Mouse (Mus musculus): ENCODE results near the gene Btd. TPM values are rescaled to one million over a fixed set of nuclear protein-coding genes. Genes with fewer than 3 reads are reported as not detected.
A peak's percentile ranks its signal among the peaks of the same experiment; 100 is the strongest.

The Btd gene
- polyA plus RNA-seq, 1 experiment from 2014 or later: 22.3 TPM

DNA sequence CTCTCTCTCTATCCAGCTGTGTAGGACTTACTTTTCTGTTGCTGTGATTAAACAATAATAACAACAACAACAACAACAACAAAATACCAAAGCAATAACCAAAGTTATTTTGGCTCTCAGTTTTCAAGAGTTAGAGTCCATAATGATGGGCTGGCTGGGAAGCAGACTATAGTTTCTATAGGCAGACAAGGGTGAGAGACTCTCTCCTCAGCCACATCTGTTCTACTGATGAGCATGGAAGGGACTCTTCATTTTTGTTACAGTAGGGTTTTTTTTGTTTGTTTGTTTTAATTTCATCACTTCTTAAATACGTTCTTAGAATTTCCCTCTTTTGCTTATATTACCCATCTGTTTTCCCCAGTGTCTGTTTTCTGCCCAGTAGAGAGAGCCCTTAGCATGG lies 11.8 kb downstream of the Btd start:
- H3K4me2 ChIP-seq: no peak overlapping the region
- peaks cover 22% of the 10 kb centered on the region for H3K4me1 ChIP-seq (ENCODE audit: control insufficient read depth, insufficient read depth, low read length)
- WGBS (ENCODE audit: insufficient replicate concordance): 86% methylated on average over 1 of the region's 1 CpGs
- H3K27me3 ChIP-seq (ENCODE audit: control insufficient read depth, insufficient read depth, low read length): no peaks in the 10 kb centered on the region
- no peak overlapping the region for H3K27ac ChIP-seq (ENCODE audit: low read depth, low read length)
- no peak overlapping the region for H3K9ac ChIP-seq (ENCODE audit: low read depth, low read length)
- no peak overlapping the region for H3K4me3 ChIP-seq (ENCODE audit: low read depth, low read length)
- no peaks in the 10 kb centered on the region for H3K9me3 ChIP-seq (replicated peaks; ENCODE audit: control insufficient read depth, low read length)
- no peak for ATAC-seq (replicated peaks; ENCODE audit: insufficient number of reproducible peaks, low FRiP score, low TSS enrichment)
- H3K36me3 ChIP-seq (ENCODE audit: control insufficient read depth, insufficient read depth, low read length): no peaks in the 10 kb centered on the region

DNA sequence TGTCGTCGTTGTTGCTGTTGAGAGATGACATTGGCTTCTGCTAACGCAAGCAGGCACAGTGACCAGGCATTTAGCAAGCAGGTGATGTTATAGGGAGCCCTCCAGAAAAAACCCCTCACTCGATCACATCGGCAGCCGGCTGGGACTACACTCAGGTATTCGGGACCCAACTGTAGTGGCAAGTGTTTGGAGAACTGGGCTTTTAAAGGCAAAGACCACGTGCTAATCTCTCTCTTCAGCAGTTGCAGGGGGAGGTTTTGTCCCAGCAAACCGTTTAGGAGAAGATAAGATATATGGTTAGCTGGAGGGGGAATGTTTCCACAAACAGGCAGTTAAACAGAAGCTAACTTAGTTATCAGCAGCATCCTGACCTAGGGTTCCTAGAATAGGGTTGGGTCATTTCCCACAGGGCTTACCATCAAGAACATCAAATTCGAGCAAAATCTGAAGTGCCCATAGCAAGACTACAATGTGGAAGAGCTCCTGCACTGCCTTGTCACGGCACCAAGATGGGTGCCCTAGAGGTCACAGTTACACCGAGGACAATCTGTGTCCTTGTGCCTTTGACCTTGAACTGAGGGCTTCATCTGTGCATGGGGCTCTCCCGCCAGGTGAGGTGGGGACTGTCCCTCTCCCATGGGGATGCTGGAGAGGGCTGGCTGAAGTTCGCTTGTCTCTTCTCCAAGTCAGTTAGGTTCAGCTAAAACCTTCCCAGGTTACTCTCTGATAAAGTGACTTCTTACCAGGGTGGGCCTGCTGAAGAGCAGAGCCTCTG lies 12.5 kb downstream of the Btd start:
- Histone ChIP-seq H3K4me3 (ENCODE audit: low read depth, low read length) (no peak overlapping the region), H3K4me1 (ENCODE audit: control insufficient read depth, insufficient read depth, low read length) (peaks cover 22% of the 10 kb centered on the region), H3K27ac (ENCODE audit: low read depth, low read length) (no peak overlapping the region), H3K9me3 (replicated peaks; ENCODE audit: control insufficient read depth, low read length) (no peaks in the 10 kb centered on the region), H3K36me3 (ENCODE audit: control insufficient read depth, insufficient read depth, low read length) (no peaks in the 10 kb centered on the region), H3K27me3 (ENCODE audit: control insufficient read depth, insufficient read depth, low read length) (no peaks in the 10 kb centered on the region), H3K9ac (ENCODE audit: low read depth, low read length) (no peak overlapping the region), H3K4me2 (no peak overlapping the region)
- WGBS (ENCODE audit: insufficient replicate concordance): 55% methylated on average over 14 of the region's 14 CpGs
- no peak for ATAC-seq (replicated peaks; ENCODE audit: insufficient number of reproducible peaks, low FRiP score, low TSS enrichment)

- ATAC-seq (replicated peaks; ENCODE audit: insufficient number of reproducible peaks, low FRiP score, low TSS enrichment): no peak
- no peaks in the 10 kb centered on the region for H3K9me3 ChIP-seq (replicated peaks; ENCODE audit: control insufficient read depth, low read length)
- H3K36me3 ChIP-seq (ENCODE audit: control insufficient read depth, insufficient read depth, low read length): no peaks in the 10 kb centered on the region
- WGBS (ENCODE audit: insufficient replicate concordance): 89% methylated on average over 5 of the region's 5 CpGs
- no peak overlapping the region for H3K4me3 ChIP-seq (ENCODE audit: low read depth, low read length)
- H3K9ac ChIP-seq (ENCODE audit: low read depth, low read length): no peak overlapping the region
- H3K4me2 ChIP-seq: no peak overlapping the region
- H3K27ac ChIP-seq (ENCODE audit: low read depth, low read length): no peak overlapping the region
- no peaks in the 10 kb centered on the region for H3K27me3 ChIP-seq (ENCODE audit: control insufficient read depth, insufficient read depth, low read length)
- H3K4me1 ChIP-seq (ENCODE audit: control insufficient read depth, insufficient read depth, low read length): peaks cover 31% of the 10 kb centered on the region
These were observed 14.0 kb downstream of the Btd start for GRCm38 (mm10) chr14:31654816-31655215.

GRCm38 (mm10) chr14:31655406-31655805 lies 14.6 kb downstream of the Btd start:
- Histone ChIP-seq H3K27me3 (ENCODE audit: control insufficient read depth, insufficient read depth, low read length) (no peaks in the 10 kb centered on the region), H3K4me2 (no peak overlapping the region), H3K9me3 (replicated peaks; ENCODE audit: control insufficient read depth, low read length) (no peaks in the 10 kb centered on the region), H3K4me1 (ENCODE audit: control insufficient read depth, insufficient read depth, low read length) (peaks cover 32% of the 10 kb centered on the region), H3K27ac (ENCODE audit: low read depth, low read length) (no peak overlapping the region), H3K36me3 (ENCODE audit: control insufficient read depth, insufficient read depth, low read length) (no peaks in the 10 kb centered on the region), H3K4me3 (ENCODE audit: low read depth, low read length) (no peak overlapping the region), H3K9ac (ENCODE audit: low read depth, low read length) (no peak overlapping the region)
- WGBS (ENCODE audit: insufficient replicate concordance): 78% methylated on average over 14 of the region's 14 CpGs
- ATAC-seq (replicated peaks; ENCODE audit: insufficient number of reproducible peaks, low FRiP score, low TSS enrichment): no peak

- Histone ChIP-seq H3K9me3 (replicated peaks; ENCODE audit: control insufficient read depth, low read length) (no peaks in the 10 kb centered on the region), H3K27ac (ENCODE audit: low read depth, low read length) (no peak overlapping the region), H3K4me1 (ENCODE audit: control insufficient read depth, insufficient read depth, low read length) (peaks cover 29% of the 10 kb centered on the region), H3K4me2 (no peak overlapping the region), H3K36me3 (ENCODE audit: control insufficient read depth, insufficient read depth, low read length) (no peaks in the 10 kb centered on the region), H3K27me3 (ENCODE audit: control insufficient read depth, insufficient read depth, low read length) (no peaks in the 10 kb centered on the region), H3K4me3 (ENCODE audit: low read depth, low read length) (no peak overlapping the region), H3K9ac (ENCODE audit: low read depth, low read length) (no peak overlapping the region)
- no peak for ATAC-seq (replicated peaks; ENCODE audit: insufficient number of reproducible peaks, low FRiP score, low TSS enrichment)
- 60% methylated on average over 7 of the region's 7 CpGs for WGBS (ENCODE audit: insufficient replicate concordance)
These were observed 15.6 kb downstream of the Btd start for GRCm38 (mm10) chr14:31656386-31656785.

DNA sequence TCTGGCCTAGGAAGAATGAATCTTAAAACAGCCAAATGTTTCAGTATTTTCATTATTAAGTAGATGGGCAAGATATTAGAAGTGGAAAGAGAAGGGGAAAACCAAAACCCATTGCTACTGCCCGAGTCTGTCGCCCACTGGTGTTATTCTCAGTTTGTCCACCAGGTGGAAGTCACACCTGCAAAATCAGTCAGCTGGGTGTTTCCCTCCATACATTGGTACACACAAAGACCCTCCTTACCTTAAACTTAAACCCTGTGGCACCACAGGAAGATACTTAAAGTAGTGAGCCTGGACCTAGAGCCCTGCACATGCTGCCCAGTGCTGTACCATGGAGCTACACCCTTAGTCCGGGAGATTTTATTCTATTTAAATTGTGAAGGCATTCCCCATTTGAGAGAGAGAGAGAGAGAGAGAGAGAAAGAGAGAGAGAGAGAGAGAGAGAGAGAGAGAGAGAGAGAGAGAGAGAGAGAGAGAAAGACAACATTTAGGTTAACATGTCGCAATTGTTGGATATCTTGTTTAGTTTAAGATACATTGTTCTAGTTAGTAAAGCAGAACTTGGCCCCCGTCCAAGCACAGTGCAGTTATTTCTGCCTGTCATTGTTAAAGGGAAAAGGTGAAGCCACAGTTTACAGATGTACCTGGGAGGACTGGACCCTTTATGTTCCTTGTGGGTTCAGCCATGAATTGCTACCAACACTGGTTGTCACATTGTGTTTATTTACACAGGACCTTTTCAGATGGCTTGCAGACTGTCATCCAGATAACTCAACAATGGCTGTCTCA lies 16.2 kb downstream of the Btd start:
- H3K4me1 ChIP-seq (ENCODE audit: control insufficient read depth, insufficient read depth, low read length): peaks cover 30% of the 10 kb centered on the region
- no peak overlapping the region for H3K27ac ChIP-seq (ENCODE audit: low read depth, low read length)
- H3K9ac ChIP-seq (ENCODE audit: low read depth, low read length): no peak overlapping the region
- H3K27me3 ChIP-seq (ENCODE audit: control insufficient read depth, insufficient read depth, low read length): no peaks in the 10 kb centered on the region
- no peaks in the 10 kb centered on the region for H3K9me3 ChIP-seq (replicated peaks; ENCODE audit: control insufficient read depth, low read length)
- ATAC-seq (replicated peaks; ENCODE audit: insufficient number of reproducible peaks, low FRiP score, low TSS enrichment): no peak
- WGBS (ENCODE audit: insufficient replicate concordance): 39% methylated on average over 5 of the region's 5 CpGs
- H3K36me3 ChIP-seq (ENCODE audit: control insufficient read depth, insufficient read depth, low read length): no peaks in the 10 kb centered on the region
- H3K4me2 ChIP-seq: no peak overlapping the region
- H3K4me3 ChIP-seq (ENCODE audit: low read depth, low read length): no peak overlapping the region

DNA sequence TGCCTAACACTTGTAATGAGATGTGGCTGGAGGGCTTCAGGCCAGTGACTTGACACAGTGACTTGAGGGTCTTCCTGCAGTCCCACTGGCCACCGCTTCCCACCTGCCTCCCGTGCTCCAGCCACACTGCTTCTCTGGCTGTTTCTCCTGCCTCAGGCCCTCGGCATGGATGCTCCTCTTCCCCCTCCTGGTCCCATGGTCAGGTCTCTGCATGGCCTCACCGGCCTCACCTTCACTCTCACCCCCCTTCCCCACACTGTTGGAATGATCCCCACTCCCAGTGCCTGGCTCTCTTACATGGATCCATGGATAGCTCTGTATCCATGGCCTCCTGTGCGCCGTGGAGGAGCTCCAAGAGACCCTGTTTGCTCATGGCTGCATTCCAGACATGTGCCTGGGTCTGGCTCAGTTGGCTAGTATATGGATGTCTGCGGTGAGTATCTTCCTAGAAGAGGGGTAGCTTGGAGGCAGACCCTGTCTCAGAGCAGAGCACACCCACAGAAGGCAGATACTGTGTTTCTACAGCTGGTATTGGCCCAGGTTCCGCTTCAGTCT lies 17.4 kb downstream of the Btd start:
- no peak overlapping the region for H3K4me2 ChIP-seq
- peaks cover 31% of the 10 kb centered on the region for H3K4me1 ChIP-seq (ENCODE audit: control insufficient read depth, insufficient read depth, low read length)
- 90% methylated on average over 8 of the region's 8 CpGs for WGBS (ENCODE audit: insufficient replicate concordance)
- no peak overlapping the region for H3K4me3 ChIP-seq (ENCODE audit: low read depth, low read length)
- ATAC-seq (replicated peaks; ENCODE audit: insufficient number of reproducible peaks, low FRiP score, low TSS enrichment): no peak
- H3K9ac ChIP-seq (ENCODE audit: low read depth, low read length): no peak overlapping the region
- H3K27me3 ChIP-seq (ENCODE audit: control insufficient read depth, insufficient read depth, low read length): no peaks in the 10 kb centered on the region
- no peak overlapping the region for H3K27ac ChIP-seq (ENCODE audit: low read depth, low read length)
- no peaks in the 10 kb centered on the region for H3K36me3 ChIP-seq (ENCODE audit: control insufficient read depth, insufficient read depth, low read length)
- no peaks in the 10 kb centered on the region for H3K9me3 ChIP-seq (replicated peaks; ENCODE audit: control insufficient read depth, low read length)

DNA sequence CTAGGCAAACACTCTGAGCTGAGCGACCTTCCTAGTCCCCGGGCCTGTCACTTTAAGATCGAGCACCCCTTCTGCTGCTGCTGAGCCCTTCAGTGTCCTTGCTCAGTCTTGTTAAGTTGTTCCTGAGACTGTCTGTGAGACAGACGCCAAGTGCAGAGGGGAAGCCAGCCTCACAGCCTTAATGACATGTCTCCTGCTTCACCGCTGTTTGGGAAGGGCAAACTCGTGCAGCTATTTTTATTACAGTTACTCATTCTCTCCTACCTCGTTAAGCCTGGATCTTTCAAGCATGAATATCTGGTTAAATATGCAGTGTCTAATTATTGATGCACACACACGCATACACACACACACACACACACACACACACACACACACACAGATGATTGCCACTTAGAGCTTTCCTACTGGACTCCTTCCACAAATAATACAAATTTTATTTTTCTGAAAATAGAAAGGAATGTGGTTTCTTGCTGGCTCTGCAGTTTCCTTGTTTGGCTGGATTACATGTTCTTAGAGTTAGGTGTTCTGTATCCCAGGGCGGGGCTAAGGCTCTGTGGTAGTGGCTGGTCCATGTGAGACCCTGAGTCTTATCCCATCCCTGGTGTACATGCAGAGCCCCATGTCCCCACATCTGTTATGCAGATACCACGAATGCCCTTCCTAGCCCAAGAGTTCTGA lies 18.8 kb downstream of the Btd start:
- Histone ChIP-seq H3K27me3 (ENCODE audit: control insufficient read depth, insufficient read depth, low read length) (no peaks in the 10 kb centered on the region), H3K27ac (ENCODE audit: low read depth, low read length) (peak overlapping the region; percentile 96), H3K36me3 (ENCODE audit: control insufficient read depth, insufficient read depth, low read length) (no peaks in the 10 kb centered on the region), H3K4me2 (no peak overlapping the region), H3K9ac (ENCODE audit: low read depth, low read length) (peak overlapping the region; percentile 50), H3K4me3 (ENCODE audit: low read depth, low read length) (no peak overlapping the region), H3K4me1 (ENCODE audit: control insufficient read depth, insufficient read depth, low read length) (peaks cover 34% of the 10 kb centered on the region), H3K9me3 (replicated peaks; ENCODE audit: control insufficient read depth, low read length) (no peaks in the 10 kb centered on the region)
- no peak for ATAC-seq (replicated peaks; ENCODE audit: insufficient number of reproducible peaks, low FRiP score, low TSS enrichment)
- 43% methylated on average over 10 of the region's 10 CpGs for WGBS (ENCODE audit: insufficient replicate concordance)
